Mouse (Mus musculus) gonadal fat pad, adult 2 months (tissue): ENCODE measurements around the gene Sigmar1. TPM values are rescaled to one million over a fixed set of nuclear protein-coding genes. Genes with fewer than 3 reads are reported as not detected.

Source experiments
- DNase-seq: peaks from one replicate; pipeline ENCODE4 v3.0.0-alpha.2; 2012; ENCODE audit warnings: low read depth
- polyA plus RNA-seq: library from polyadenylated mRNA; depleted of rRNA; stranded (reverse); fragments of >200 nt; gene quantifications from 2 replicates; pipeline ENCODE4 v1.2.3, GENCODE M21; 2012

Sigmar1 gene
- polyA plus RNA-seq, 1 experiment = 200 TPM

DNA sequence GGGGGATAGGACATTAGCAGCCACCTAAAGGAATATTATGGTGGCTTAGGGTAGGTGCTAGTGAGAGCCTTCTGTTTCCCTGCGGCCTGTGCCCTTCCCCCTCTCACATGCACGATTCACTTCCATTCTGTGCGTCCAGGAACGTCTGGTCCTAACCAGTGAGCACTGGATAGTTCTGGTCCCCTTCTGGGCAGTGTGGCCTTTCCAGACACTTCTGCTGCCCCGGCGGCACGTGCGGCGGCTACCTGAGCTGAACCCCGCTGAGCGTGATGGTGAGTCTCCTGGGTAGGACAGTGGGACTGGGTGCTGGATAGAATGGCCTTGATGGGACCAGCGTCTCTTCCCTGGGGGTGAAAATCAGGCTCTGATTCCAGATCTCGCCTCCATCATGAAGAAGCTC, 1.4 kb upstream of the Sigmar1 start:
- no peak for DNase-seq

- no peak for DNase-seq
Measured at GRCm38 (mm10) chr4:41756440-41756839, 483 bp upstream of the Sigmar1 start.

GRCm38 (mm10) chr4:41754797-41755337, 1.1 kb downstream of the Sigmar1 start, which contains the start of gene Galt:
Gene Galt (plus strand): TSS chr4:41755228.
- no peak for DNase-seq

DNA sequence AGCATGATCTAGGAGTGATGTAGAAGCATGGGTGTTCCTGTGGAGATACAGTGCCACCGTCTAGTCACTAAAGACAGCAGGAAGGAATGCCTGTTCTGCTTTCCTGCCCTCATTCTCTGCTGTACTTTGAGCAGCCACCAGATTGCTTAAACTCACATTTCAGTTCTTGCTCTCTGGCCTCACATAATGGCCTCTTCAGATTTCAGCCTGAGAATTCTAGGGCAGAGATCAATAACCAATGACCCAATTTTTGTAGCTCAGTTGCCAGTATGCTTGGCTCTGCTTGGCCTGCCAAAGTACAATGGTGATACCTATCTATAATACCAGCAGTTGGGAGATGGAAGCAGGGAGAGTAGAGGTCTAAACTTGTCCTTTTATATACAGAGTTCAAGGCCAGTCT, 10.9 kb downstream of the Sigmar1 start:
- DNase-seq = no peak

- no peak for DNase-seq
Measured at GRCm38 (mm10) chr4:41744131-41744530, 11.8 kb downstream of the Sigmar1 start.

GRCm38 (mm10) chr4:41741158-41741560, 14.8 kb downstream of the Sigmar1 start:
- DNase-seq = no peak

DNA sequence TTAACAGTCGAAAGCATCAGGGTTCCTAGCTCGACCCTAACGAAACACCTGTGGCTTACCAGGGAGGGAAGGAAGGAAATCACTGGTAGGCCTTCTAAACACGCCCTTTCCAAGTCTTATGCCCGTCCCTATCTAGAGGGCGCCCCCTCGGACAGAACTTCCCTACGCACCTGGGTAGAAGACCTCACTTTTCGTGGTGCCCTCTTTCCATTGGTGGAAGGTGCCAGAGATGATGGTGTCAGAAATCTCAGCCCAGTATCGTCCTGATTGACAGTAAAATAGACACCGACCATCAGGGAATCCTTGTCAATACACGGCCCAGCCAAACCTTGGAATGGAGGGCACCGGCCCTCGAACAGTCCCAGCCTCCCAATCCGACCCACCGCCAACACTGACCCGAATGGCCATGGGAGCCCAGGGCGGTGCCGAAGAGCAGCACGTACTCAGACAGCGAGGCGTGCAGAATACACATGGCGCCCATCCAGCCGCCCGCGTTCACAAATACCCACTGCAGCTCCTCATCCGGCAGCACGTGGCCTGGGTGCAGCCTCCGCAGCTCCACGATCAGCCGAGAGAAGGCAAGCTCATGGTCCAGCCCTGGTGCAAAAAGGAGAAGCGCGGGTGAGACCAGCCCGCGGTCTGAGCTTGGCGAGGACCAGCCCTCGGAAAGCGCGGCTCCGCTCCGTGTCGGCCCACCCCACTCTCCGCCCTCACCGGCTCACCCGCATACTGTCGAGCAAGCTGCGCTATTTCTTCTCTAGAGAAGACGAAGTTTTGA, 15.4 kb downstream of the Sigmar1 start:
- DNase-seq = no peak

GRCm38 (mm10) chr4:41739260-41739659, 16.7 kb downstream of the Sigmar1 start:
- no peak for DNase-seq

DNA sequence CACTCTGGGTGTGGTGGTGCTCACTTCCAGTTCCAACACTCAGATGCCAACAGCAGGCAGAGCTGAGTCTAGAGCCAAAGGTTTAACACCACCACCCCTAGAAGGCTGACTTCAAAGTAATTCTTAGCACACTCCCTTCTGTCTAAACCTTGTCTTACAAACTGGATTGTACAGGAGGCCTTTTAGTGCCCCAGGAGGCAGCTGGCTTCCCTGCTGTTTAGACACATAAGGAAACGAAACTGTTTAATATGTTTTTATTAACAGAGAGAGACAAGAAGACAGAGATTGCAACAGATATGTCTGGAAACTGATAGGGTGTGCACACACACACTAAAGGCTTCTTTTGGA, 17.7 kb downstream of the Sigmar1 start:
- DNase-seq = no peak

- no peak for DNase-seq
Measured at GRCm38 (mm10) chr4:41737602-41738255, 18.2 kb downstream of the Sigmar1 start.

DNA sequence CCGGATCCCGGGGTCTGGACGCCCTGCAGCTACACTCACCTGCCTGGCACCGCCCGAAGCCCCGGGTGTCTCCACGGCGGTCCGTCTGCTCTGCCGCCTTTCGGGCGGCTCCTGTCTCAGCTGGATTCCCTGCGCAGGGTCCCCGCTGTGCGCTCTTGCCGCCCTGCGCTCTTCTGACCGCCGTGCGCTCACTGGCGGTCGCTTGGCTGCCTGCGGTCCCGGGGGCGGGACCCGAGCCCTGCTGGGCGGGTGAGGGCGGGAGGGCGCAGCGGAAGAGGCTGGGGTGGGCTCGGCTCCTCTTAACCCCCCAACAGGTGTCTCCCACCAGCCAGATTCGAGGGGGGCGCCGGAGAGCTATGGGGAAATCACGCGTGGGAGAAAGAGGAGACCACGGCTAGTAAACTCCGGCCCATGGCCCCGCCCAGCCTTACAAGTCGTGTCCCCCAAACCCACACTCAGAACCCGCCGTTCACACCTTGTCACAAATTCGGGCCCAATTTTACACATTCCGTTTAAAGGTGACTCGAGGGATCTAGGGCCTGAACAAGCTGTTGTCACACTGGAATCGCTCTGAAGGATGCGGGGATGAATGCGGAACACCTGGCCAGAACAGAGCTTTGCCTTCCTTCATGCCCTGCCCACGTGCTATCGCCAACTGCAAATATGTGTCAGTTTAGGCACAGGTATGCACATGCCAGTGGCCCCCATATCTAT, 24.7 kb downstream of the Sigmar1 start, which contains the start of gene Arid3c:
Gene Arid3c (minus strand): TSS at position 91 of the 714 bp plus-strand sequence.
- no peak for DNase-seq

DNA sequence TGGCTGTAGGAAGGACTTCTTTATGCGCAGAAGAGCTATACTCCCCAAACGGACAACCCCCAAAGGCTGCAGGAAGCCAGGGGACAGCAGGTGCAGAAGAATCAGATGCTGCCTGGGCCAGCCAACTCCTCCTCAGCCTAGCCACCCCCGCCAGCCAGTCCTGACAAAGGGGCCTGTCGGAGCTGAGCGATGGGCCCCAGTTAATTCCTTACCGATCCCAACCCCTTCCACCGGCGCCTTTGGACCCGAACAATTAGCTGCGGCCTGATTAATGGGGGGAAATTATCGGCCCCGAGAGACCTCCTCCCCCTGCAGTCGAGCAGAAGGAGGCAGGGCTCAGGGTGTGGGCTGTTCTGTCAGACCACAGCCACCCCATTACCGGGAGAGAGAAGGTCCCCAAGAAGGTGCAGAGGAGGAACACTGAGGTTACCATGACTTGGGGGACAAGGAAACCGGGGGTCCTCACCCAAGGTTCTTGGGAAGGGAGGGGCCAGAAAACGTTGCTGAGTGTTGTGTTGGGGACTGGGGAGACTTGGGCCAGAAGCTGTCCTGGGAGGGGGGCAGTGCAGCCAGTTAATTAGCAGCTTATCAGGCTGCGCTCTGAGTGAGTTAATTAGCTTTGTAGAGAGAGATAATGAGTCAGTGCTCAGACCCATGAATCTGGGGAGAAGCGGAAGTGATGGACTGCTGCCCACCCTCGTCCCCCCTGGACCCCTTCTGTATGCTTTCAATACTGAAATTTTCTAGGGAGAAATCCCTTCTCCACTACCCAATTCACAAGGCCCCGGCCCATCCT, 28.9 kb downstream of the Sigmar1 start:
- no peak for DNase-seq

- DNase-seq = no peak
Measured at GRCm38 (mm10) chr4:41722918-41723351, 33.0 kb downstream of the Sigmar1 start, which contains the start of gene Dctn3. Gene Dctn3 (minus strand): TSS chr4:41723170.

GRCm38 (mm10) chr4:41716834-41717233, 39.1 kb downstream of the Sigmar1 start:
- DNase-seq = no peak

- no peak for DNase-seq
Measured at GRCm38 (mm10) chr4:41715596-41715995, 40.4 kb downstream of the Sigmar1 start.

DNA sequence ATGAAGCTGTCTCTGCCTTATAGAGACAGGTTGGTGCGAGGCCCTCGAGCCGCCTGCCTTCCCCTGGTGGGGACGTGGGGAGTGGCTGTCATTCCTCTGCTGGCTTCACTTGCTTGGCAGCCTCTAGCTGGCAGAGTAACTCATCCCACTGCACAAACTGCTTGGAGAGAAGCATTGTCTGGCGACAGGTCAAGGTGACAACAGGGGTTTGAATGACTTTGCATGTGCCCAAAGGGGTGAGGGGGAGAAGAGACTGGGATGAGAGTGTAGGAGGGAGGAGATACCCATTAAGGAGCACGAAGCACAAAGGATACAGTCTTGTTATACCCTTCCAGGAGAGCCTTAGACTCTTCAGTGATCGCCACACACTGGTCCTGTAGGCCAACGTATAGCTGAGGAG, 40.9 kb downstream of the Sigmar1 start:
- DNase-seq = no peak

GRCm38 (mm10) chr4:41714276-41714675, 41.7 kb downstream of the Sigmar1 start:
- DNase-seq = no peak

DNA sequence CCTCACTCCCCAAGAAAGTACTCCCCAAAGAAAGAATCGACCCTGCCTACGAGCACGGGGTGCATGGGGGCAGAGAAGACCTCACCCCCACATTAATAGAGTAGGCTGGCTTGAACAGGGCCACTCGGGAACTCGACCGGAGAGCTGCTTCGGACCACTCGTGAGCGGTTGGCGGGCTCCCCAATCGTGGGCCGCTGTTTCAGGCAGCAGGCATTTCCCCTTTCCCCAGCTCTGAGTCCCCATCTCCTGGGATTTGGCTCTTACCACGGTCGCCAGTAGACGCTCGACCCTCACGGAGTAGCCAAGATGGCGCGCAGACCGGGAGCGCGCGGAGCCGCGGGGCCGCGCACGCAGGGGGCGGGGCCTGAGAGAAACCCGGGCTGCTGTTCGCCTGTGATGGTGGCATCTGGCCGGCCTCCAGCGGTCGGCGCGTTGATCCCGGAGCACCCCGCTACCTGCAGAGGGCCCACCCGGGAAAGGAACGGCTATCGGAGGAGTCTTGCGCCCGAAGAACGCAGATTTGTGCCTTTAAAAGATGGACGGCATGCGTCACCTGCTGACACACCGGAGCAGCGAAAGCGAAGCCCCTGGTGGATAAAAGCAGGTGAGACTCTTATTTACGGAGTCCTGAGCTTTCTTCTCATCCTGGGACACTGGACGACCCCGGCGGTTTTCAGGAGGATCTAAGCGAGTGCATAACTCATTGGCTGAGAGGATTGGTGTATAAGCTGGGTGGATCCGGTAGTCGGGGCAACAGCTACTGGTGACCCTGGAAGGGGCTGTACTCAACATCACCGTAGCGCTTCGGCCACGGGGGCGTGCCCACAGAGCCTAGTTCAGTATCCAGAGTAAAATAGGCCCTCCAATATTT, 42.5 kb downstream of the Sigmar1 start, which contains the start of gene Rpp25l:
Gene Rpp25l (minus strand): TSS at position 338 of the 871 bp plus-strand sequence.
- DNase-seq = no peak

GRCm38 (mm10) chr4:41712421-41713196, 43.3 kb downstream of the Sigmar1 start:
- no peak for DNase-seq
